Mouse (Mus musculus): Measurements from ENCODE around the gene Msn.

DNA sequence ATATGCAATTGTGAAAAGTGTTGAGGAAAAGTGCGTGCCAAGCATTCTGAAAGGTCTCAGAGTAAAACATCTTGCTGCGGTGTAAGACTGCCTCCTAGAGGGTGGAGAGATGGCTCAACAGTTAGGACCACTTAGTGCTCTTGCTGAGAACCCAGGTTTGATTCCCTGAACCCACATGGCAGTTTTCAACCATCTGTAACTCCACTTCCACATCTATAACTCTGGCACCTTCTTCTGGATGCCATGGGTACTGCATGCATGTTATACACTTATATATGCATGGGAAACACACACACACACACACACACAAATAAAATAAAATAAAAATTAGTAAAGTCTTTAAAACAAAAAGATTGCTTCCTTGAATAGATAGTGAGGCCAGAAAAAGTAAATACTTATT, 66.7 kb downstream of the Msn start:
- TF ChIP-seq CTCF (IDR thresholded peaks at IDR 0.05; ENCODE audit: insufficient read depth, low read depth, low read length) (no peak), POLR2A (IDR thresholded peaks at IDR 0.05; ENCODE audit: insufficient read depth, low read depth, low read length) (no peak)

All from olfactory bulb, adult 2 months (tissue).